Mouse (Mus musculus) stomach, postnatal 0 days (tissue): ENCODE measurements around the gene F2rl2.

Experiments used
- CTCF ChIP-seq: IDR thresholded peaks from 2 replicates; pipeline ENCODE4 v1.5.1; 2016; ENCODE audit warnings: antibody characterized with exemption, low read depth, mild to moderate bottlenecking, moderate library complexity
- EP300 ChIP-seq: optimal IDR thresholded peaks from 2 replicates; pipeline ENCODE3; 2016; ENCODE audit warnings: antibody characterized with exemption

- TF ChIP-seq CTCF (no peak), EP300 (no peak)
These were observed 16.1 kb downstream of the F2rl2 start for GRCm38 (mm10) chr13:95712570-95713268.
